ENCODE assay signal across 20 mouse cellular contexts in the genomic region with DNA sequence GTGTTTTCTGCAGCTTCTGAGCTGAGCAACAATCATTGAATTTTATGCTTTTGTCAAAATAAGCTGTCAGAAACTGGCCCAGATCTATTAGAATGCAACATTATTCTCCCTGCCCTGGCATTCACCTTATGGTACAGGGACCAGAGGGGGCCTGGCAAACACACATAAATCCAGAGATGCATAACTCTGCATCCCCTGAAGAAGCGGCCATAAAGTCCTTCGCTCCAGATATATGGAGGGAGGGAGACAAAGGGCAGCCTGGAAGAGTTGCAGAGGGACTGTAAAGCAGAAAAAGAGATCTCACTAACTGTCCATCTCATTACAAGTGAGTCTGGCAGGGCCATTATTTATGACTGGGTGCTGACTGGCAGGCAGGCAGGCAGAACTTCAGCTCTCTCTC.
"Had no signal": no experiment of that assay in that cellular context is flagged by ENCODE, and none has a peak within 500 bp of the region (broad histone marks: within the 10 kb centered on the region; RNA-seq: fewer than 3 reads in every experiment).

No protein-coding gene starts in this region.

- H3K27me3 ChIP-seq: limb, embryonic 13.5 days; midbrain, embryonic 15.5 days had no signal

- DNase-seq: kidney, adult 18-20 months; kidney, adult 9 months; kidney, postnatal 14 days; kidney, postnatal 4 days; liver; lung, adult 18-20 months; lung, postnatal 14 days; lung, postnatal 4 days; right cerebral cortex, adult 18-20 months; right cerebral cortex, postnatal 14 days; right cerebral cortex, postnatal 4 days; thymus, adult 18-20 months; thymus, postnatal 36 days had no signal

- H3K4me3 ChIP-seq: limb, embryonic 10.5 days; limb, embryonic 13.5 days; liver, embryonic 12.5 days; liver, embryonic 15.5 days; midbrain, embryonic 12.5 days; midbrain, embryonic 15.5 days had no signal

- H3K36me3 ChIP-seq: limb, embryonic 10.5 days; limb, embryonic 13.5 days; liver, embryonic 12.5 days; liver, embryonic 15.5 days; midbrain, embryonic 12.5 days; midbrain, embryonic 15.5 days had no signal

- H3K27ac ChIP-seq: limb, embryonic 10.5 days; limb, embryonic 13.5 days; liver, embryonic 12.5 days; liver, embryonic 15.5 days; midbrain, embryonic 12.5 days; midbrain, embryonic 15.5 days; stomach, postnatal 0 days had no signal

- ATAC-seq: liver, embryonic 12.5 days; midbrain, embryonic 15.5 days had no signal

- H3K9ac ChIP-seq: limb, embryonic 13.5 days; liver, embryonic 12.5 days; liver, embryonic 15.5 days; midbrain, embryonic 12.5 days; midbrain, embryonic 15.5 days had no signal

- H3K4me1 ChIP-seq: limb, embryonic 13.5 days; liver, embryonic 12.5 days; liver, embryonic 15.5 days; midbrain, embryonic 12.5 days; midbrain, embryonic 15.5 days had no signal

- H3K9me3 ChIP-seq: limb, embryonic 10.5 days; limb, embryonic 13.5 days; liver, embryonic 12.5 days; liver, embryonic 15.5 days; midbrain, embryonic 12.5 days; midbrain, embryonic 15.5 days had no signal

- H3K4me2 ChIP-seq: limb, embryonic 13.5 days; liver, embryonic 12.5 days; liver, embryonic 15.5 days; midbrain, embryonic 12.5 days; midbrain, embryonic 15.5 days had no signal
